Mouse (Mus musculus) macrophage (primary cell): ENCODE measurements around the gene Cys1. TPM values are rescaled to one million over a fixed set of nuclear protein-coding genes. Genes with fewer than 3 reads are reported as not detected.
"Not testable (repeated sequence)": the region's sequence is repeated elsewhere in the genome, so short reads cannot be mapped to it uniquely, and the experiment has no call there.

Source experiments
- H3K27ac ChIP-seq: fragments of 350-480 bp; formaldehyde crosslinking; 2 replicates; pipeline ENCODE4 v1.9.0; 2021
- H3K36me3 ChIP-seq: fragments of 350-480 bp; formaldehyde crosslinking; 2 replicates; pipeline ENCODE4 v1.9.0; 2021; ENCODE audit errors: inconsistent target
- H3K4me3 ChIP-seq: fragments of 350-480 bp; formaldehyde crosslinking; 2 replicates; pipeline ENCODE4 v1.9.0; 2021; ENCODE audit errors: inconsistent target
- H3K79me2 ChIP-seq: fragments of 350-480 bp; formaldehyde crosslinking; 2 replicates; pipeline ENCODE4 v1.9.0; 2021; ENCODE audit errors: inconsistent target
- WGBS: methylation state at CpG from one replicate; pipeline ENCODE4 v1.1.7; 2026; ENCODE audit warnings: inconsistent platforms; ENCODE audit not compliant: missing documents; 5-methylcytosine and 5-hydroxymethylcytosine counted together
- polyA plus RNA-seq: library from polyadenylated mRNA; stranded (reverse); fragments of 250-400 nt; gene quantifications from 3 replicates; pipeline ENCODE4 v1.2.4, GENCODE M21; 2018; ENCODE audit warnings: inconsistent platforms

Cys1 gene
- polyA plus RNA-seq, 1 experiment from 2014 or later: not detected

- WGBS: 0% methylated on average over 9 of the region's 9 CpGs
- H3K79me2 ChIP-seq: peaks cover 8% of the 10 kb centered on the region
- H3K36me3 ChIP-seq: no peaks in the 10 kb centered on the region
- peak overlapping the region; percentile 52 for H3K4me3 ChIP-seq
- H3K27ac ChIP-seq: peak overlapping the region; percentile 39
Measured at GRCm38 (mm10) chr12:24707480-24707802, 25.8 kb upstream of the Cys1 start.

DNA sequence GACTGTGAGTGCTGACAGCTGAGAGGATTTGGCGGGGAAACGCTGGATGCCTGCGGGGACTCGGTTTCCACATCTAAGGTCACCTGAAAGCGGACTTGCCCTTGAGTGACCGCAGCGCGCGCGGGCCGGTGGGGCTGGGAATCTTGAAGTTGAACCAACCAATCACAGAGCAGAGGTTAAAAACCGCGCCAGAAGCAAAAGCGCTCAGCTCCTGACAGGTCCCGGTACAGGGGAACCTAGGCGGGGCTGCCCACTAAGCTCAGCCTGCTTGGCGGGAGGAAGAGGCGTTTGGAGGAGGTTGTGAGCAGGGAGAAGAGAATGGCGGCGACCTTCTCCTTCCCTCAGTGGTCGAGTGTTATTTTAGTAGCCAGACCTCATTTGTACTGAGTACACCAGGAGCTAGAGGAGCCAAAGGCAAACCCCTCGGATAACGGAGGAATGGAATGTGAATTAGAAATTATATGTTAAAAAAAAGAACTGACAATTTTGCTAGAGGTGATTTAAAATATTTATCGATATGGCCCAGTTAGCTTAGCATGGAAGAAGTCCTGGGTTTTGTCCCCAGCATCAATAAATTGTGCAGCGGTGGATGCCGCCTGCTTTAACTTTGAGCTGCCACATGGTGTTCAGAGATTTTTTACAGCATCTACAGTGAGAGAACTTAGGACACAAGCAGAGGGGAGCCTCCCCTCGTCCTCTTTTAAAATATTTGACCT is 25.3 kb upstream of the Cys1 start:
- Histone ChIP-seq H3K4me3 (peak overlapping the region; percentile 52), H3K79me2 (peaks cover 8% of the 10 kb centered on the region), H3K36me3 (no peaks in the 10 kb centered on the region), H3K27ac (peak overlapping the region; percentile 39)
- WGBS: 5% methylated on average over 27 of the region's 27 CpGs

GRCm38 (mm10) chr12:24705502-24706263 is 24.1 kb upstream of the Cys1 start:
- H3K27ac ChIP-seq: no peak overlapping the region
- H3K36me3 ChIP-seq: no peaks in the 10 kb centered on the region
- no peak overlapping the region for H3K4me3 ChIP-seq
- H3K79me2 ChIP-seq: peaks cover 8% of the 10 kb centered on the region
- WGBS: 95% methylated on average over 15 of the region's 15 CpGs

- Histone ChIP-seq H3K79me2 (no peaks in the 10 kb centered on the region), H3K27ac (no peak overlapping the region), H3K4me3 (no peak overlapping the region), H3K36me3 (no peaks in the 10 kb centered on the region)
- whole genome bisulfite sequencing: 97% methylated on average over 3 of the region's 3 CpGs
Measured at GRCm38 (mm10) chr12:24703013-24703412, 21.4 kb upstream of the Cys1 start.

- H3K27ac ChIP-seq, H3K4me3 ChIP-seq, H3K36me3 ChIP-seq, H3K79me2 ChIP-seq: not testable (repeated sequence)
- WGBS: 90% methylated on average over 9 of the region's 9 CpGs
Measured at GRCm38 (mm10) chr12:24701621-24702020, 20.0 kb upstream of the Cys1 start.

DNA sequence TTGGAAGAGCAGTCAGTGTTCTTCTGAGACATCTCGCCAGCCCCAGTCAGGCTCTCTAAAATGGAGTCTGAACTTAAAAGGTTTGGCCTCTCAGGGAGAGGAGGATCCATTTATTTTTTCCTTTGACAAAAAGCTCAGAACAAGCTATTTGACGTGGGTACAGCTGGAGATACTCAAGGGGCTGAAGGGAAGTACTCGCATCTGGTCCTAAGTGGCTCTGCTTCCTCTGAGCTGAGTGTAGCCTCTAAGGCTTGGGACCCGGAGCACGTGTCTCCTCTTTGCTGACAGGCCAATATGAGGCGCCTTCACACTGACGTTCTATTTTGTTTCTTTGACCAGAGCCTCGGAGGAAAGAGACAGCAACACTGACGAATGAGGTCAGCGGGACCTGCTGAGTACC is 18.0 kb upstream of the Cys1 start:
- H3K27ac ChIP-seq: no peak overlapping the region
- no peak overlapping the region for H3K4me3 ChIP-seq
- WGBS: 59% methylated on average over 10 of the region's 10 CpGs
- no peaks in the 10 kb centered on the region for H3K79me2 ChIP-seq
- no peaks in the 10 kb centered on the region for H3K36me3 ChIP-seq

DNA sequence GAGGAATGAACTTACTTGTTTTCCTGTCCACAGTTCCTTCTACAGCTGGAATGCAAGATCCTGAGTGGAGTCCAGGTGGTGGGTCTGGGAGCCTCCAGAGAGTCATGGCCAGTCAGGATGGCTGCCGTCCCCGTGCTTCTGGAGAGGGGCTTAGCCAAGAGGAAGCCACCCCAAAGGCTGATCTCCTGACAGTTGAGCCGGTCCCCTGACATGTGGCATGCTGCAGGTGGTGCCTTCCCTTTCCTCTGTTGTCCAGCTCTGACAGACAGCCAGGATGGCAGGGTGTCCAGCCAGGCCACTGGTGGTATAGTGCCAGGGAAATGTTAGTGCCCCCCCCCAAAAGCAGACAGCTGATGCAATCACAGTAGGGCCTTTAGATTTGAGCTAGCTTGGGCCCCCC is 16.9 kb upstream of the Cys1 start:
- no peaks in the 10 kb centered on the region for H3K36me3 ChIP-seq
- no peaks in the 10 kb centered on the region for H3K79me2 ChIP-seq
- WGBS: 89% methylated on average over 3 of the region's 3 CpGs

GRCm38 (mm10) chr12:24697484-24698204 is 16.0 kb upstream of the Cys1 start:
- WGBS: 67% methylated on average over 8 of the region's 8 CpGs
- Histone ChIP-seq H3K27ac (no peak overlapping the region), H3K79me2 (no peaks in the 10 kb centered on the region), H3K36me3 (no peaks in the 10 kb centered on the region), H3K4me3 (no peak overlapping the region)

More for the DNA sequence above, 16.9 kb upstream of the Cys1 start:
- H3K27ac ChIP-seq: no peak overlapping the region
- H3K4me3 ChIP-seq: no peak overlapping the region

DNA sequence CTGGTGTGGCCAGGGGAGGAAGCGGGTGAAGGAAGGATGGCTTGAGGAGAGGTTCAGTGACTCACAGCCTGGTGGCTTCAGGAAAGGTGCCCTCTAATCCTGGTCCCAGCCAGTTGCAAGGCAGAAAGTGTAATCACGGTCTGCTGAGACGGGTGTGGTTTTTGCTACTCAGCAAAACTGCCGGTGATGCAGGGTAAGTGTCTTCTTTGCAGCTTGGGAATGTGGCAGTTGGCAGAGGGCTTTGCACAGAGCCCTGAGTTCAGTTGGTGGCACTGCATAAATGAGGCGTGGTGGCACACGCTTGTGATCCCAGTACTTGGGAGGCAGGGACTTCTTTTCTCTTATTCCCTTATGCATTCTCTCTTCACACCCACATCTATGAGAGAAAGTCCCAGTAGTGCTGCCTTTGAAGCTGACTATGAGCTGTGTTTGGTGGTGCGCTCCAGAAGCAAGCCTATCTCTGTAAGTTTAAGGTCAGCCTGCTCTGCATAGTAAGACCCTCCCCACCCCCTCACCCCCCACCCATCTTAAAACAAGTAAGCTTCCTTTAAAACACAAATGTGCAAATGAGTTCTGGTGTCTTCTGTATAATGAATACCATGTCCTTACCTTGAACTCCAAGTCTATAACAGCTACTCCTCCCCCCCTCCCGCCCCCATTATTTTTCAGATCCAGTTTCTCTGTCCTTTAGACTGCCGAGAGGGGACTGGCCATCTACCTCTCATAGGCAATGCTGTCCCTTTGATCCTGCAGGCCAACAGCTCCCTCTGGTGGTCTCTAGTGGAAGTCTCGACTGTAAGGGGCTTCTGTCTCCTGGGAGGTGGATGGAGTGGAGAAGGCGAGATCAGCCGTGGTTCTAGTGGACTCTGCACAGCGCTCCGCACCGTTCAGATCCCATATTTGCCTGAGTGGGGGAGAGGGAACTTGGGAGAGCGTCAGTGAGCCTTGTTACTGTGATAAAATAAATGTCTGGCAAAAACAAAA is 15.2 kb upstream of the Cys1 start:
- WGBS: 40% methylated on average over 16 of the region's 16 CpGs
- Histone ChIP-seq H3K27ac (no peak overlapping the region), H3K4me3 (no peak overlapping the region)

DNA sequence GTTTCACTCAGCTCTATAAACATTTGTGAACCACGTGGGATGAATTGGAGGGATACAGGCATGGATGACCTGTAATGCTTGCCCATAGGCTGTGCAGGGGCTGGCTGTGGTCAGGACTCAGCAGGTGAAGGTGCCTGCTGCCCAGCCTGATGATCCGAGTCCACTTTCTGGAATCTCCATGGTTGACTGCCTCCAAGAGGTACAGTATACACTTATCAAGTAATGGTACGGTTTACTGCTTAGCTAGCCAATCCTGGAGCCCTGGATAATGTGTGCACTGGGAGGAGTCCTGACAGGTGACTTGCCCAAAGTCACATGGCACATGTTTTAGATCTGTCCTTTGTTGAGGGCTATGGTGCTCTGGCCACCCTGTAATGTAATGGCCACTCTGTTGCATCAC is 8.7 kb upstream of the Cys1 start:
- 100% methylated on average over 3 of the region's 3 CpGs for WGBS
- no peaks in the 10 kb centered on the region for H3K79me2 ChIP-seq
- no peaks in the 10 kb centered on the region for H3K36me3 ChIP-seq

More for the DNA sequence above, 15.2 kb upstream of the Cys1 start:
- no peaks in the 10 kb centered on the region for H3K36me3 ChIP-seq
- H3K79me2 ChIP-seq: no peaks in the 10 kb centered on the region

DNA sequence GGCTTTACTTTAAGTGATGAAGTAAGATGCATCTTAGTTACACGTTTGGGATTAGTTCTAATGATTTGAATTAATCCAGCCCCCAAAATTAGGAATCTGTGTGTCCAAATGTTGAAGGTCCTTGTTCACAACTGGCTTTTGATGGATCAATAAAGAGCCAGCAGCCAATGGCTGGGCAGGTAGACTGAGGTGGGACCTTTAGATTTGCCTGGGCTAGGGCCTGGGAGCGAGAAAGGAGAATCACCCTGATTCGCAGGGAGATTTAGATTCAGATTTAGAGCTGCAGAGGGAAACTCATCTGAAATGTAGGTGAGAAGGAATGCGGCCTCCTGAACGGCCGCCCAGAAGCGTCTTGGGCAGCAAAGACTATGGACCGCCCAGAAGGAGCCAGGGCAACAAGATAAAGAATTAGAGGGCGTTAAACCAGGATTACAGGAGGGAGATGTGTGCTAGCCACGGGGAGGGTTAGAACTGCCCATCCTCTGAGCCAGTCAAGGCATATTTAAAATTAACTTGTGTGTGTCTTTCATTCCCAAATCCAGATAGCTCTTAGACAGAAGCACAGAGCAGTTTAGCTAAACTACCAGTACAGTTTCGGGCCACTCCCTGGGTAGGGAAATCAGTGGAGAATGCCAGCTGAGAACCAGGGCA is 5.2 kb upstream of the Cys1 start:
- Histone ChIP-seq H3K4me3 (no peak overlapping the region), H3K79me2 (no peaks in the 10 kb centered on the region), H3K27ac (no peak overlapping the region), H3K36me3 (no peaks in the 10 kb centered on the region)
- 90% methylated on average over 11 of the region's 11 CpGs for WGBS

More for the DNA sequence above, 8.7 kb upstream of the Cys1 start:
- H3K27ac ChIP-seq: no peak overlapping the region
- H3K4me3 ChIP-seq: no peak overlapping the region

DNA sequence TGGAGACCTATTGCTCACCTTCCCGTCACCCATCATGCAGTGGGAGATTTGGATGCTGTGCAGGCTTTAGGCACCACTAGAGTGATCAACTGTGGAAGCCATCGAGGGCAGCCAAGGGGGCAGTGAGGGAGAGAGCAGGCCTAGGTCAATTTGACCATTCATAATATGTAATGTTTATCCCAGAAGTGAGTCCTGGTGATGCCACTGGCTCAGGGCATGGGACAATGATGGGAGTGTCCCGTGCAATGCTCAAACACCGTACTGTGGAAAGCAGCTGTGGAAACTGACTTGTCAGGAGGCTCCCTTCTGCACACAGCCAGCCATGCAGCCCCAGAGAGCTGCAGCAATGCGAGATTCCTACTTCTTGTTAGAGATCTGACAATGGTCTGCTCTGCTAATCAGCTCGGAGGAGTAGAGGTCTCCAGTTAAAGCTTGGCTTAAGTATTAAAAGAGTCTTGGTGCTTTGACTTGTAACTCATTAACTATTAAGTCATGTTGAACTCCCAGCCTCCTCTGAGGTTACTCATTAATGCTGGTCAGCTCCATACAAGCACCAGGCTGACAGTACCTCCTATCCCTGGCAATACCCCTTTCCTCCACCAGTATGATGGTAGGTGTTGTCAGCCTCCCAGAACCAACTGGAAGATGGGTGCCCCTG is 4.6 kb upstream of the Cys1 start:
- Histone ChIP-seq H3K79me2 (no peaks in the 10 kb centered on the region), H3K36me3 (no peaks in the 10 kb centered on the region), H3K27ac (no peak overlapping the region), H3K4me3 (no peak overlapping the region)
- 89% methylated on average over 6 of the region's 6 CpGs for WGBS

- Histone ChIP-seq H3K27ac (no peak overlapping the region), H3K79me2 (no peaks in the 10 kb centered on the region), H3K36me3 (no peaks in the 10 kb centered on the region), H3K4me3 (no peak overlapping the region)
- 66% methylated on average over 7 of the region's 7 CpGs for WGBS
Measured at GRCm38 (mm10) chr12:24683461-24683860, 1.8 kb upstream of the Cys1 start.
